Mouse (Mus musculus) right cerebral cortex, adult 18-20 months (tissue): ENCODE measurements around the gene Rnf214.

ENCODE experiments used
- DNase-seq: peaks from one replicate; pipeline ENCODE4 v3.0.0; 2022; ENCODE audit warnings: mixed read lengths

Rnf214 gene

GRCm38 (mm10) chr9:45935628-45936210 lies 29.0 kb upstream of the Rnf214 start, which contains the start of gene Tagln:
Gene Tagln, minus strand, starts transcription at chr9:45936058.
- no peak for DNase-seq

GRCm38 (mm10) chr9:45932571-45933415 lies 26.1 kb upstream of the Rnf214 start:
- DNase-seq = peak; percentile 53

GRCm38 (mm10) chr9:45931958-45932357 lies 25.2 kb upstream of the Rnf214 start:
- no peak for DNase-seq

GRCm38 (mm10) chr9:45929285-45929684 lies 22.6 kb upstream of the Rnf214 start:
- no peak for DNase-seq

- no peak for DNase-seq
Observed at GRCm38 (mm10) chr9:45919895-45920294, 13.2 kb upstream of the Rnf214 start.

- peak; percentile 53 for DNase-seq
Observed at GRCm38 (mm10) chr9:45917041-45917934, 10.6 kb upstream of the Rnf214 start.

- peak; percentile 38 for DNase-seq
Observed at GRCm38 (mm10) chr9:45915659-45916058, 8.9 kb upstream of the Rnf214 start.

GRCm38 (mm10) chr9:45911673-45912072 lies 5.0 kb upstream of the Rnf214 start:
- DNase-seq = no peak

GRCm38 (mm10) chr9:45910995-45911394 lies 4.3 kb upstream of the Rnf214 start:
- no peak for DNase-seq

- DNase-seq = no peak
Observed at GRCm38 (mm10) chr9:45907078-45907428, 342 bp upstream of the Rnf214 start.

- no peak for DNase-seq
Observed at GRCm38 (mm10) chr9:45905811-45906237, 887 bp downstream of the Rnf214 start.

- no peak for DNase-seq
Observed at GRCm38 (mm10) chr9:45905196-45905595, 1.5 kb downstream of the Rnf214 start.

- no peak for DNase-seq
Observed at GRCm38 (mm10) chr9:45893681-45894080, 13.0 kb downstream of the Rnf214 start.

GRCm38 (mm10) chr9:45877928-45878327 lies 28.8 kb downstream of the Rnf214 start:
- no peak for DNase-seq

- DNase-seq = no peak
Observed at GRCm38 (mm10) chr9:45870265-45870664, 36.4 kb downstream of the Rnf214 start.

- no peak for DNase-seq
Observed at GRCm38 (mm10) chr9:45869181-45869580, 37.5 kb downstream of the Rnf214 start.

GRCm38 (mm10) chr9:45861813-45862212 lies 44.9 kb downstream of the Rnf214 start:
- DNase-seq = peak; percentile 56

GRCm38 (mm10) chr9:45859364-45859763 lies 47.3 kb downstream of the Rnf214 start:
- DNase-seq = no peak

- DNase-seq = no peak
Observed at GRCm38 (mm10) chr9:45854136-45854535, 52.6 kb downstream of the Rnf214 start.

GRCm38 (mm10) chr9:45853695-45854094 lies 53.0 kb downstream of the Rnf214 start:
- DNase-seq = no peak

GRCm38 (mm10) chr9:45851776-45852175 lies 54.9 kb downstream of the Rnf214 start:
- DNase-seq = no peak

- DNase-seq = no peak
Observed at GRCm38 (mm10) chr9:45851330-45851729, 55.4 kb downstream of the Rnf214 start.

GRCm38 (mm10) chr9:45850528-45851155 lies 56.1 kb downstream of the Rnf214 start:
- no peak for DNase-seq
